Mouse (Mus musculus) MEL (cell line): ENCODE data around the gene Smo. TPM values are rescaled to one million over a fixed set of nuclear protein-coding genes. Genes with fewer than 3 reads are reported as not detected.

Experiments used
- DNase-seq: peaks from one replicate; pipeline ENCODE4 v3.0.0; 2011; ENCODE audit warnings: low read depth, low spot score
- H3K27ac ChIP-seq: 2 replicates; pipeline ENCODE4 v1.5.1; 2012; ENCODE audit warnings: low read depth, mild to moderate bottlenecking, control low read depth, low read length, moderate library complexity; ENCODE audit not compliant: control insufficient read depth
- H3K27me3 ChIP-seq, 2 experiments: fragments of 150-350 bp in 1 of 2; sonication (generic) in 1 of 2; 2 replicates each; pipeline ENCODE4 v1.6.1; 2012; ENCODE audit warnings: low read length in 2 of 2, mild to moderate bottlenecking in 2 of 2, improper control_type of control experiment in 1 of 2, moderate library complexity in 1 of 2; ENCODE audit not compliant: insufficient read depth in 2 of 2, control insufficient read depth in 1 of 2
- H3K36me3 ChIP-seq, 2 experiments: 2 replicates each; pipeline ENCODE4 v1.6.1; 2012 to 2014; ENCODE audit warnings: low read length in 2 of 2, improper control_type of control experiment in 1 of 2, inconsistent platforms in 1 of 2, mild to moderate bottlenecking in 1 of 2; ENCODE audit not compliant: insufficient read depth in 2 of 2, control insufficient read depth in 1 of 2
- H3K4me1 ChIP-seq, 2 experiments: fragments of 150-350 bp in 1 of 2; sonication (generic) in 1 of 2; 2 replicates each; pipeline ENCODE4 v1.6.1; 2012; ENCODE audit warnings: low read length in 2 of 2, improper control_type of control experiment in 1 of 2, mild to moderate bottlenecking in 1 of 2; ENCODE audit not compliant: insufficient read depth in 2 of 2, control insufficient read depth in 1 of 2
- H3K4me3 ChIP-seq, 2 experiments: fragments of 150-350 bp in 1 of 2; sonication (generic) in 1 of 2; 2 replicates each; pipeline ENCODE4 v1.5.1; 2012; ENCODE audit warnings: low read depth in 2 of 2, low read length in 2 of 2, mild to moderate bottlenecking in 2 of 2, moderate library complexity in 2 of 2, control low read depth in 1 of 2, improper control_type of control experiment in 1 of 2; ENCODE audit not compliant: control insufficient read depth in 1 of 2, insufficient read depth in 1 of 2
- H3K79me2 ChIP-seq: 2 replicates; pipeline ENCODE4 v1.6.1; 2012; ENCODE audit warnings: mild to moderate bottlenecking, low read length, moderate library complexity; ENCODE audit not compliant: control insufficient read depth, poor library complexity, insufficient read depth
- H3K9ac ChIP-seq: 2 replicates; pipeline ENCODE4 v1.6.1; 2012; ENCODE audit warnings: low read depth, mild to moderate bottlenecking, control low read depth, low read length, moderate library complexity; ENCODE audit not compliant: control insufficient read depth, poor library complexity, severe bottlenecking
- H3K9me3 ChIP-seq: fragments of 150-350 bp; sonication (generic); replicated peaks from 2 replicates; pipeline ENCODE4 v1.6.1; 2012; ENCODE audit warnings: mild to moderate bottlenecking, low read length, improper control_type of control experiment, moderate library complexity; ENCODE audit not compliant: insufficient read depth
- BHLHE40 ChIP-seq: IDR thresholded peaks from 2 replicates; pipeline ENCODE4 v1.6.1; 2012; ENCODE audit warnings: low read depth, mild to moderate bottlenecking, inconsistent platforms, low read length, improper control_type of control experiment, borderline replicate concordance
- CTCF ChIP-seq, 3 experiments: IDR thresholded peaks in 2 of 3; conservative IDR thresholded peaks in 1 of 3; 2 replicates each; pipeline ENCODE4 v1.5.1; 2011 to 2012; ENCODE audit warnings: low read length in 3 of 3, low read depth in 2 of 3, mild to moderate bottlenecking in 2 of 3, improper control_type of control experiment in 1 of 3, inconsistent platforms in 1 of 3, mixed read lengths in 1 of 3, moderate library complexity in 1 of 3; ENCODE audit not compliant: control insufficient read depth in 1 of 3, insufficient read depth in 1 of 3, poor library complexity in 1 of 3, severe bottlenecking in 1 of 3
- E2F4 ChIP-seq: IDR thresholded peaks from 2 replicates; pipeline ENCODE4 v1.6.1; 2011; ENCODE audit warnings: low read depth, low read length, improper control_type of control experiment, borderline replicate concordance
- EP300 ChIP-seq, 2 experiments: IDR thresholded peaks; 2 replicates each; pipeline ENCODE4 v1.6.1; 2011; ENCODE audit warnings: improper control_type of control experiment in 2 of 2, low read length in 2 of 2, low read depth in 1 of 2, mild to moderate bottlenecking in 1 of 2
- MEF2A ChIP-seq: IDR thresholded peaks from 2 replicates; pipeline ENCODE4 v1.6.1; 2014; ENCODE audit warnings: low read depth, mild to moderate bottlenecking, inconsistent platforms, low read length, improper control_type of control experiment; ENCODE audit not compliant: poor library complexity, insufficient replicate concordance, severe bottlenecking; ENCODE audit errors: extremely low read depth
- MYB ChIP-seq: IDR thresholded peaks from 2 replicates; pipeline ENCODE4 v1.6.1; 2011; ENCODE audit warnings: mild to moderate bottlenecking, low read depth, low read length, improper control_type of control experiment
- MYC ChIP-seq: IDR thresholded peaks from 2 replicates; pipeline ENCODE4 v1.6.1; 2011; ENCODE audit warnings: low read depth, mild to moderate bottlenecking, low read length, improper control_type of control experiment, moderate library complexity
- NELFE ChIP-seq: IDR thresholded peaks from 2 replicates; pipeline ENCODE4 v1.6.1; 2011; ENCODE audit warnings: low read depth, low read length, improper control_type of control experiment
- POLR2A ChIP-seq, 2 experiments: IDR thresholded peaks; 2 replicates each; pipeline ENCODE4 v1.6.1; 2011 to 2012; ENCODE audit warnings: low read length in 2 of 2, mild to moderate bottlenecking in 2 of 2, control low read depth in 1 of 2, improper control_type of control experiment in 1 of 2, low read depth in 1 of 2, moderate library complexity in 1 of 2; ENCODE audit not compliant: control insufficient read depth in 1 of 2, insufficient read depth in 1 of 2, poor library complexity in 1 of 2
- POLR2AphosphoS5 ChIP-seq: IDR thresholded peaks from 2 replicates; pipeline ENCODE4 v1.6.1; 2012; ENCODE audit warnings: low read depth, borderline replicate concordance, mild to moderate bottlenecking, inconsistent platforms, low read length, moderate library complexity, mixed read lengths
- RAD21 ChIP-seq: IDR thresholded peaks from 2 replicates; pipeline ENCODE4 v1.6.1; 2011; ENCODE audit warnings: mild to moderate bottlenecking, low read depth, low read length, improper control_type of control experiment
- SIN3A ChIP-seq: IDR thresholded peaks from 2 replicates; pipeline ENCODE4 v1.6.1; 2012; ENCODE audit warnings: low read length, improper control_type of control experiment, inconsistent platforms
- SMC3 ChIP-seq: IDR thresholded peaks from 2 replicates; pipeline ENCODE4 v1.6.1; 2011; ENCODE audit warnings: low read depth, low read length, improper control_type of control experiment
- TAL1 ChIP-seq: IDR thresholded peaks from 2 replicates; pipeline ENCODE4 v1.6.1; 2012; ENCODE audit warnings: mild to moderate bottlenecking, inconsistent platforms, low read length, moderate library complexity, mixed read lengths
- ZMIZ1 ChIP-seq: IDR thresholded peaks from 2 replicates; pipeline ENCODE4 v1.6.1; 2012; ENCODE audit warnings: low read depth, mild to moderate bottlenecking, inconsistent platforms, low read length, improper control_type of control experiment, moderate library complexity
- ZNF384 ChIP-seq: IDR thresholded peaks from 2 replicates; pipeline ENCODE4 v1.6.1; 2012; ENCODE audit warnings: low read depth, mild to moderate bottlenecking, inconsistent platforms, low read length, improper control_type of control experiment
- polyA plus RNA-seq, 2 experiments: library from polyadenylated mRNA; stranded (reverse) in 1 of 2; unstranded in 1 of 2; fragments of >175 nt in 1 of 2; fragments of >200 nt in 1 of 2; gene quantifications; 2 replicates each; pipeline versions ENCODE4 v1.2.1 to v1.2.4; 2012; ENCODE audit warnings: low replicate concordance in 2 of 2, low read depth in 1 of 2; ENCODE audit not compliant: insufficient read length in 2 of 2, insufficient read depth in 1 of 2, missing spikeins in 1 of 2
- total RNA-seq: library from RNA; depleted of rRNA; stranded (reverse); fragments of 300-350 nt; gene quantifications from 2 replicates; pipeline ENCODE4 v1.2.3, GENCODE M21; 2012; rRNA removed

The Smo gene
- total and polyA plus RNA-seq, 3 experiments, result 62.6 to 83.7 TPM; not detected in 1

DNA sequence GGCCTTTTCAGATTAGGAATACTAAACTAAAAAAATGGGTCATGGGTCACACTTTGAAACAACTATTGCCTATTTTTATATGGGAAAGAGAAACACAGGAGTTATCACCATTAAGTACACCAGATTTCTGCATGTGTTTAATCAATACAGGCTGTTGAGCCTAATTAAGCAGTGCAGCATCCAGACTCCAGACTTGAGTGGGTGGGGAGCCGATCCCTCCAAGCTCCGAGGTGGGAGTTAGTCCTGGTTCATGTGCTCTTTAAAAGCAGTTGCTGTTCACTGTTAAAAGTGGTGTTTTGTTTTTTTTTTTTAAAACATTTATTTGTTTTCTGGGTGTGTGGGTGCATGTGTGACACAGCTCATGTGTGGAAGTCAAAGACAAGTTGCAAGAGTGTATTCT, 70.1 kb downstream of the Smo start:
- Histone ChIP-seq H3K27me3 (no peaks in the 10 kb centered on the region), H3K79me2 (no peaks in the 10 kb centered on the region)
- TF ChIP-seq NELFE, result no peak
- TF ChIP-seq SMC3, result no peak
- no peak for TF ChIP-seq CTCF (IDR thresholded peaks at IDR 0.05 in 2 of 3, conservative IDR thresholded peaks at IDR 0.05 in 1 of 3; ENCODE audit: control insufficient read depth in 1 of 3, insufficient read depth in 1 of 3, low read depth in 2 of 3, low read length in 3 of 3, poor library complexity in 1 of 3, severe bottlenecking in 1 of 3)
- no peak for TF ChIP-seq MYC
- no peak for TF ChIP-seq ZMIZ1
- no peak for TF ChIP-seq POLR2A (IDR thresholded peaks at IDR 0.05; ENCODE audit: control insufficient read depth in 1 of 2, insufficient read depth in 1 of 2, low read depth in 1 of 2, low read length in 2 of 2, poor library complexity in 1 of 2)
- TF ChIP-seq RAD21, result no peak
- no peak for TF ChIP-seq POLR2AphosphoS5
- TF ChIP-seq ZNF384, result no peak
- TF ChIP-seq MEF2A, result no peak
- TF ChIP-seq MYB, result no peak
- no peak for TF ChIP-seq BHLHE40
- TF ChIP-seq EP300 (IDR thresholded peaks at IDR 0.05; ENCODE audit: low read depth in 1 of 2, low read length in 2 of 2), result no peak
- TF ChIP-seq TAL1, result no peak
- no peak for TF ChIP-seq SIN3A
- no peak for TF ChIP-seq E2F4
- TF ChIP-seq, all 39 proteins: peak for 0
- no peak for DNase-seq
- H3K4me1 ChIP-seq, result no peaks in the 10 kb centered on the region
- peaks cover 0 to 2% of the 10 kb centered on the region in 2 experiments; a peak in 2 of 4 replicates for H3K36me3 ChIP-seq
- no peak overlapping the region for H3K9ac ChIP-seq
- no peak overlapping the region for H3K27ac ChIP-seq
- no peaks in the 10 kb centered on the region for H3K9me3 ChIP-seq
- H3K4me3 ChIP-seq, result no peak overlapping the region

Other genes starting within 250 kb of the Smo start
- 1.0 and 1.3 TPM in 2 replicates for gene Kcp, start 227.6 kb upstream of the Smo start, total RNA-seq
- gene Kcp, start 227.6 kb upstream of the Smo start, polyA plus RNA-seq, result 1 to 10 TPM in 1 of 2 experiments, not detected in 1; 6.9 TPM
- gene Irf5, start 208.9 kb upstream of the Smo start, total RNA-seq, result 8.2 and 9.7 TPM in 2 replicates
- 10 to 100 TPM in 1 of 2 experiments, not detected in 1; 13.3 TPM for gene Irf5, start 208.9 kb upstream of the Smo start, polyA plus RNA-seq
- 64.9 and 71.5 TPM in 2 replicates for gene Tnpo3, start 125.6 kb upstream of the Smo start, total RNA-seq
- 100 to 1,000 TPM; 139 to 148 TPM for gene Tnpo3, start 125.6 kb upstream of the Smo start, polyA plus RNA-seq
- gene Tspan33, start 41.3 kb upstream of the Smo start, total RNA-seq, result 20.6 and 41.7 TPM in 2 replicates
- 10 to 100 TPM in 1 of 2 experiments, not detected in 1; 64.5 TPM for gene Tspan33, start 41.3 kb upstream of the Smo start, polyA plus RNA-seq
- 14.5 and 17.0 TPM in 2 replicates for gene Ahcyl2, start 32.5 kb downstream of the Smo start, total RNA-seq
- gene Ahcyl2, start 32.5 kb downstream of the Smo start, polyA plus RNA-seq, result 10 to 100 TPM in 1 of 2 experiments, not detected in 1; 16.9 TPM
- gene Strip2, start 181.5 kb downstream of the Smo start, total RNA-seq, result 0.12 and 0.13 TPM in 2 replicates
- under 1 TPM in 1 of 2 experiments, not detected in 1; 0.39 TPM for gene Strip2, start 181.5 kb downstream of the Smo start, polyA plus RNA-seq